Mouse (Mus musculus): ENCODE measurements around the gene LTO1. TPM values are rescaled to one million over a fixed set of nuclear protein-coding genes. Genes with fewer than 3 reads are reported as not detected.
"Not testable (repeated sequence)": the region's sequence is repeated elsewhere in the genome, so short reads cannot be mapped to it uniquely, and the experiment has no call there.

The LTO1 gene
- 11.6 and 12.8 TPM in 2 replicates for polyA plus RNA-seq (2016; fragmentation: Nextera tagmentation; extraction: Ambion mirVana)

DNA sequence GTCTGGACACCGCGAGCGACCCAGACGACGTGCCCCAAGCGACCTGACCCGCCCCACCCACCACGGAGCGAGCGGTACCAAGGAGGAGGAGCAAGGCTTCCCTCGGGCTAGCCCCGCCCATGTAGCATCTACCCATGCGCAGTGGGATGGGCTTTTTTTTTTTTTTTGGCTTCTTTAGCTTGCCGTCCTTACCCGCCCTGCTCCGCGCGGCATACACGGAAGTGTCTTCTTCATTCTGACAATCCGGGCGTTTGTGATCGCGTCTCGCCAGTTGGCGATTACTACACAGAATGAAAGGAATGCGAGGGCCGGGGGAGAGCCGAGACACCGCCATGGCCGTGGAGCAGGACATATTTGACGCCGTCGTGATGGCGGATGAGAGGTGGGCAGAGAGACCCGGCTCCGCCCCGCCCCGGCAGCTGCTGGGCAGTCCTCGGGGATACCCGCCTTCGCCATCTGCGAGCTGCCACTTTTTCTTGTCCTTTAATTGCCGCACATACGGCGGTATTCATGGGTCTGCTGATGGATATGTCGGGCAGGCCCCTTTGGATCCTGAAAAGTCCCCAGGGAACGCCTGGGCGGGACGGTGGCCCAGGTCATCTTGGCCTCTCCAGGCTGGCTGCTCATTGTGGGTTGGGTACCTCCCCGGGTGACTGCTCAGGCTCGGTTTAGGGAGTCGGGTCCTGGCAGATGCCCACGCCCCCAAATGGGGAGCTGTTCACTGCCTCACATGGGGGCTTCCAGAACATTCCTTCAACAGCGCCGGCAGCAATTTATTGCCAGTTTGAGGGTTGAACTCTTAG, at the start of gene LTO1:
TSS of gene LTO1 (plus strand) at position 153 of the 803 bp plus-strand sequence.
- H3K27me3 ChIP-seq (replicated peaks): no peaks in the 10 kb centered on the region
- peak within 1 kb of the TSS; percentile 68 for H3K27ac ChIP-seq
- H3K36me3 ChIP-seq: peaks cover 32% of the 10 kb centered on the region
- H3K4me1 ChIP-seq: peaks cover 20% of the 10 kb centered on the region
- peak within 1 kb of the TSS; percentile 84 for H3K4me3 ChIP-seq
- peak; percentile 93 for ATAC-seq
- no peaks in the 10 kb centered on the region for H3K9me3 ChIP-seq (replicated peaks)
- H3K9ac ChIP-seq: peak within 1 kb of the TSS; percentile 81
- WGBS (ENCODE audit: insufficient replicate concordance): under 1% methylated on average over 55 of the region's 55 CpGs
- H3K4me2 ChIP-seq: peak within 1 kb of the TSS; percentile 91

- Histone ChIP-seq H3K9me3 (replicated peaks) (no peaks in the 10 kb centered on the region), H3K27me3 (replicated peaks) (peaks cover 60% of the 10 kb centered on the region), H3K4me1 (0 out of 2 replicates have a peak, but pooled peaks cover under 1% of the 10 kb centered on the region), H3K36me3 (no peaks in the 10 kb centered on the region), H3K27ac (no peak overlapping the region), H3K4me2 (no peak overlapping the region), H3K9ac (no peak overlapping the region), H3K4me3 (no peak overlapping the region)
- ATAC-seq: no peak
- WGBS (ENCODE audit: insufficient replicate concordance): 44% methylated on average over 4 of the region's 4 CpGs
These were observed 47.7 kb upstream of the LTO1 start for GRCm38 (mm10) chr7:144867161-144867560.

- H3K27me3 ChIP-seq (replicated peaks): peaks cover 56% of the 10 kb centered on the region
- H3K36me3 ChIP-seq: no peaks in the 10 kb centered on the region
- no peak overlapping the region for H3K4me2 ChIP-seq
- no peak overlapping the region for H3K4me3 ChIP-seq
- no peaks in the 10 kb centered on the region for H3K4me1 ChIP-seq
- 63% methylated on average over 8 of the region's 8 CpGs for WGBS (ENCODE audit: insufficient replicate concordance)
- no peaks in the 10 kb centered on the region for H3K9me3 ChIP-seq (replicated peaks)
- H3K9ac ChIP-seq: no peak overlapping the region
- no peak overlapping the region for H3K27ac ChIP-seq
- no peak for ATAC-seq
These were observed 47.3 kb upstream of the LTO1 start for GRCm38 (mm10) chr7:144867602-144868001.

GRCm38 (mm10) chr7:144872420-144872819, 42.5 kb upstream of the LTO1 start:
- Histone ChIP-seq H3K27me3 (replicated peaks) (peaks cover 48% of the 10 kb centered on the region), H3K4me2 (no peak overlapping the region), H3K27ac (no peak overlapping the region), H3K36me3 (no peaks in the 10 kb centered on the region), H3K9me3 (replicated peaks) (no peaks in the 10 kb centered on the region), H3K4me1 (no peaks in the 10 kb centered on the region), H3K9ac (no peak overlapping the region), H3K4me3 (no peak overlapping the region)
- 32% methylated on average over 4 of the region's 4 CpGs for WGBS (ENCODE audit: insufficient replicate concordance)
- no peak for ATAC-seq

DNA sequence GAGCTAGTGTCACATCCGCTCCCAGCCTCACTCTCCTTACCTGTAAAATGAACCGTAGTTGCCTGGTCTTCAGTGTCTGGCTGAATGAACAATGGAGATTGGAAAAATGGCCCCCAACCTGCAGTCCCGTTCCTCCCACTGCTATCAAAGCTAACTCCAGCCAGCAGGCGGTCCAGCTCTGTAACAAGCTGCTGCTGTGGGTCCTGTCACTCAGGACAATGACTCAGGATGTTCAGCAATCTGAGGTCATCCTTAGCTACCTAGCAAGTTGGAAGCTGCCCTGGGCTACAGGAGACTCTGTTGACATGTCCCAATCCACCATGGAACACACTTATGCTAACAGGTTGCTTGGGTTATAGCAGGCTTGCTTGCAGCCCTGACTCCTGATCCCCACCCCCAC, 41.7 kb upstream of the LTO1 start:
- Histone ChIP-seq H3K27me3 (replicated peaks) (peaks cover 45% of the 10 kb centered on the region), H3K4me1 (no peaks in the 10 kb centered on the region), H3K9me3 (replicated peaks) (no peaks in the 10 kb centered on the region), H3K9ac (no peak overlapping the region), H3K36me3 (no peaks in the 10 kb centered on the region), H3K4me3 (no peak overlapping the region), H3K27ac (no peak overlapping the region), H3K4me2 (no peak overlapping the region)
- ATAC-seq: no peak
- 62% methylated on average over 4 of the region's 4 CpGs for WGBS (ENCODE audit: insufficient replicate concordance)

DNA sequence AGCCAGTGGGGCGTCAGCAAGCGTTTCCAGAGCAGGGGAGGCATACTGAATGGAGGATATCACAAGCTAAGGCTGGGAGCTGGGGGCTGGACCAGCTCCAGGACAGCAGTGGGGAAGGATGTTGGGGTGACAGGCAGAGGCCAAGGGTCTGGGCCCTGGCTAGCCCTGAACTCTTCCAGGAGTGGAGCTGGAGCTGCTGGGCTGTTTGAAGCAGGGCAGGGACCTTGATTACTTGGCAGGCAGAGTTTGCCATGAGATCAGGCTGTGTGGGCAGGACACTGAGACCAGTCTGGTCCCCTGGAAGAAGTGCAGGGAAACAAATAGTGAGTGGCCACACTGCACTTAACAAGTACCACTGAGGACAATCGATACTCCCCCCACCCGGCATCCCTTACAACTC, 40.7 kb upstream of the LTO1 start:
- H3K27me3 ChIP-seq (replicated peaks): peaks cover 45% of the 10 kb centered on the region
- H3K4me1 ChIP-seq: no peaks in the 10 kb centered on the region
- H3K4me2 ChIP-seq: no peak overlapping the region
- WGBS (ENCODE audit: insufficient replicate concordance): 49% methylated on average over 4 of the region's 4 CpGs
- no peaks in the 10 kb centered on the region for H3K9me3 ChIP-seq (replicated peaks)
- H3K36me3 ChIP-seq: no peaks in the 10 kb centered on the region
- ATAC-seq: no peak
- H3K4me3 ChIP-seq: no peak overlapping the region
- H3K9ac ChIP-seq: no peak overlapping the region
- H3K27ac ChIP-seq: no peak overlapping the region

GRCm38 (mm10) chr7:144878401-144878800, 36.5 kb upstream of the LTO1 start:
- H3K9ac ChIP-seq: no peak overlapping the region
- H3K27ac ChIP-seq: no peak overlapping the region
- peaks cover 35% of the 10 kb centered on the region for H3K27me3 ChIP-seq (replicated peaks)
- H3K9me3 ChIP-seq (replicated peaks): no peaks in the 10 kb centered on the region
- no peaks in the 10 kb centered on the region for H3K4me1 ChIP-seq
- H3K4me3 ChIP-seq: no peak overlapping the region
- no peak overlapping the region for H3K4me2 ChIP-seq
- no peak for ATAC-seq
- 83% methylated on average over 1 of the region's 1 CpGs for WGBS (ENCODE audit: insufficient replicate concordance)
- H3K36me3 ChIP-seq: no peaks in the 10 kb centered on the region

DNA sequence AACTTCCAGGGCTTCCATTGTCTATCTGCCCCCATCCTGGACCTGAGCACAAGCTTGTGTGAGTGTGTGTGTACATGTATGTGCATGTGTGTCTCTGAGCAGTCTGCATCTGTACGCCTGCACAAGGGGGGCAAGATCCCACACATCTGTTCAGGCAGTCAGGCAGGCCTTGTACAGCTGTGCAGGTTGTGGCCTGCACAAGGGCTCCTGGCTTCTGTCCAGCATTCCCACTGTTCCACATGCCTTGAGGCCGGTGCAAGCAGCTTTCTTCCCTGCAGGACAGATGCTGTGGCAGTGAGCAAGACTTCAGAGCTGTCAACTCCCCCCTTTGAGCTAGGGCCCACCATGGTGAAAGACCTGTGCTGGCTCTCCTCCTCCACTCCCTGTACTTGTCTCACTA, 31.8 kb upstream of the LTO1 start:
- H3K4me1 ChIP-seq: no peaks in the 10 kb centered on the region
- ATAC-seq: no peak
- H3K9ac ChIP-seq: no peak overlapping the region
- no peaks in the 10 kb centered on the region for H3K36me3 ChIP-seq
- H3K4me2 ChIP-seq: no peak overlapping the region
- no peak overlapping the region for H3K4me3 ChIP-seq
- WGBS (ENCODE audit: insufficient replicate concordance): 54% methylated on average over 2 of the region's 2 CpGs
- H3K27me3 ChIP-seq (replicated peaks): peaks cover 19% of the 10 kb centered on the region
- H3K9me3 ChIP-seq (replicated peaks): no peaks in the 10 kb centered on the region
- no peak overlapping the region for H3K27ac ChIP-seq

GRCm38 (mm10) chr7:144887672-144888071, 27.2 kb upstream of the LTO1 start:
- ATAC-seq: no peak
- Histone ChIP-seq H3K4me3 (no peak overlapping the region), H3K27me3 (replicated peaks) (peaks cover 55% of the 10 kb centered on the region), H3K4me1 (no peaks in the 10 kb centered on the region), H3K36me3 (no peaks in the 10 kb centered on the region), H3K4me2 (no peak overlapping the region), H3K27ac (no peak overlapping the region), H3K9ac (no peak overlapping the region), H3K9me3 (replicated peaks) (no peaks in the 10 kb centered on the region)
- WGBS (ENCODE audit: insufficient replicate concordance): 43% methylated on average over 2 of the region's 2 CpGs

- WGBS (ENCODE audit: insufficient replicate concordance): 13% methylated on average over 18 of the region's 18 CpGs
- no peak overlapping the region for H3K27ac ChIP-seq
- H3K27me3 ChIP-seq (replicated peaks): peaks cover 63% of the 10 kb centered on the region
- no peaks in the 10 kb centered on the region for H3K4me1 ChIP-seq
- no peak overlapping the region for H3K9ac ChIP-seq
- H3K36me3 ChIP-seq: no peaks in the 10 kb centered on the region
- H3K4me2 ChIP-seq: no peak overlapping the region
- H3K4me3 ChIP-seq: no peak overlapping the region
- no peak for ATAC-seq
- H3K9me3 ChIP-seq (replicated peaks): no peaks in the 10 kb centered on the region
These were observed 26.2 kb upstream of the LTO1 start for GRCm38 (mm10) chr7:144888564-144889299.

- 60% methylated on average over 1 of the region's 1 CpGs for WGBS (ENCODE audit: insufficient replicate concordance)
- not testable (repeated sequence) for ATAC-seq; H3K9me3 ChIP-seq (replicated peaks); H3K36me3 ChIP-seq; H3K9ac ChIP-seq; H3K27ac ChIP-seq; H3K4me3 ChIP-seq; H3K4me2 ChIP-seq
- H3K4me1 ChIP-seq: peaks cover 12% of the 10 kb centered on the region
- H3K27me3 ChIP-seq (replicated peaks): peaks cover 76% of the 10 kb centered on the region
These were observed 24.2 kb upstream of the LTO1 start for GRCm38 (mm10) chr7:144890661-144891060.

- ATAC-seq: no peak
- H3K9ac ChIP-seq: no peak overlapping the region
- H3K9me3 ChIP-seq (replicated peaks): no peaks in the 10 kb centered on the region
- H3K27ac ChIP-seq: no peak overlapping the region
- peaks cover 86% of the 10 kb centered on the region for H3K27me3 ChIP-seq (replicated peaks)
- H3K4me1 ChIP-seq: peaks cover 24% of the 10 kb centered on the region
- H3K36me3 ChIP-seq: no peaks in the 10 kb centered on the region
- 57% methylated on average over 2 of the region's 2 CpGs for WGBS (ENCODE audit: insufficient replicate concordance)
- no peak overlapping the region for H3K4me2 ChIP-seq
- no peak overlapping the region for H3K4me3 ChIP-seq
These were observed 23.0 kb upstream of the LTO1 start for GRCm38 (mm10) chr7:144891863-144892262.

Measured in liver, embryonic 12.5 days (tissue).